Mouse (Mus musculus) megakaryocyte, embryonic 14.5 days (primary cell): ENCODE measurements around the gene Il4i1.

Source experiments
- FLI1 ChIP-seq: IDR thresholded peaks from 2 replicates; pipeline ENCODE4 v1.6.1; 2012; ENCODE audit warnings: low read length, inconsistent platforms, mixed read lengths
- GATA1 ChIP-seq: IDR thresholded peaks from 3 replicates; pipeline ENCODE4 v1.6.1; 2012; ENCODE audit warnings: mixed read lengths, low read length, inconsistent platforms, borderline replicate concordance

- no peak for TF ChIP-seq GATA1
- no peak for TF ChIP-seq FLI1
Observed at GRCm38 (mm10) chr7:44838073-44838472, 21.9 kb downstream of the Il4i1 start.
